Mouse (Mus musculus): ENCODE measurements around the gene Senp6.

Gene Senp6

DNA sequence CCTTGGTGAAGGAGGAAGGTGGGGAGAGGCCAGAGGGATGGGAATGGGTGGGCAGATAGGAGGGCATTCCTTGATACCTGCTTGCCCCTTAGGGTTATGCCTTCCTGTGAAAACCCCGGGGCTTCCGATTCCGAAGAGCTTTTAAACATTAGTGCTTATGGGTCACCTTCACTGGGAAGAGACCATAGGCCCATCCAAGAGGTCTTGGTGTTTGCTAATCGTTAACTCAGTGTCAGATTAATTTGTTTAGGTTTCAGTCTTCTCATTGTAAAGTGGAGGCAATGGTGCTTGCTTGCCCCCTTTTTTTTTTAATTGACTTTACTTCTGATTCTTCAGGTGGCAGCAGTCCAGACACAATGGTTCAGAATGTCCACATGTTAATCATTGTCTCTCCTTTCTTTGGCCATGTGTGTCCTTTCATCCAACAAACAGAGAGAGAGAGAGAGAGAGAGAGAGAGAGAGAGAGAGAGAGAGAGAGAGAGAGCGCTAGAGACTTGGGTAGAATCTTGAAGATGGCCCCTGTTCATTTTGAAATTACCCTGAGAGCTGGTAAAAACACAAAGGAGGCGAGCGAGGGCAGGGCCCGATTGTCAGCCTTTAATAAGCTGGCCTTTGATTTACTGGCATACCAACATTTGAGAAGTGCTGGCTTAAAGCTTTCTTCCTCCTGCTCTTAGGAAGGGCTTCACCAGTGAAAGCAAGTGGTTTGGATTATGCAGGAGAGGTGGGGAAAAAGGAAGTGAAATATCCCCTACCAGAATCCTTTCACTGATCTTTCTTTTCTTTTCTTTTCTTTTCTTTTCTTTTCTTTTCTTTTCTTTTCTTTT is 105.9 kb downstream of the Senp6 start:
- no peak for DNase-seq (ENCODE audit: low spot score)

DNA sequence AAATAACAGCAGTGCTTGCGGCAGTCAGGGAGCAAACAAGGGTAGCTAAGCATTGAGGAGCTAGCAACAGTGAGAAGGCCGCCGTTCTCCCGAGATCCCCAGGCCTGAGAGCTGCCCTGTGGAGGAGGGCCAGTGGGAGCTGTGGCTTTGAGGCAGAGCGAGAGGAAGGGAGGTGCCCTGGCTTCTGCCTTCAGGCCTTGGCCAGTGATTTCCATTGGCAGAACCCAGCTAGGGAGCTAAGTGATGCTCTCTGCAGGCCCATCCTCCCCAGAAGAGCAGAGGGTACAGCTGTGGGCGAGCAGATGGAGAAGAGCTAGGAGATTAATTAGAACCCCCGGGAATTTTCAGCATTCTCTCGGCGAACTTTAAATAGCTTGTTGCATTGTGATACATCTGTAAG is 106.9 kb downstream of the Senp6 start:
- no peak for DNase-seq (ENCODE audit: low spot score)

DNA sequence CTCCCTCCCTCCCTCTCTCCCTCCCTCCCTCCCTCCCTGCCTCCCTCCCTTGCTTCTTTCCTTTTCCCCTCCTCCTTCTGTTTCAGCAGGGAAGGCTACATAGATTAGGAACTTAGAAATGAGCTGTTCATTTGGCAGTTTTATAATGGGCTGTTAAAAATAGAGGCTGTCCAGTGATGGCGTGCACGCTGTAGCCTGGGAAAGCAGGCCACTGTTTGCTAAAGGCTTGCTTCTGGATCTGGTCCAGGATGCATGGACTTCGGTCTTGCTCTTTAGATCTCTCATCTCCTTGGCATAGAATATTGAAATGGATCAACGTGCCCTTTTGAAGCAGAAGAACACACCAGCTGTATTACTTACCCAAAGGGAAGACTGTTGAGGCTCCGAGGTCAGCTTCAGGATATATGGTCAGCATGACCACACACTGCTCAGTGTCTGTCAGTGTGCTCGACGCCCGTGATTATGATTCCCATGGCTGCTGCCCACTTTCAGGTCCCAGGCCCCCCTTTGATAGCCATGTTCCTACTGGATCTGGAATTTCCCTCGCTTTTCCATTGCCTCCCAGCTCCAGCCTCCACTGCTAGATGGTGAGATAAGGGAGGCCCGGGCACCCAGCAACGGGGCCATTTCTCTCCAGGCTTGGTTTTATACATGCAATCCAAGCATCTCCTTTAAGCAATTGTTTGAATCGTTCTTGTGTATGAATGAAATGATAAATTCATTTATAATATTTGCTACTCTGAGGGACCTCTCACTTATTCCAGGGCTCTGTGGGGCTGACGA is 110.2 kb downstream of the Senp6 start:
- DNase-seq (ENCODE audit: low spot score) = no peak

DNA sequence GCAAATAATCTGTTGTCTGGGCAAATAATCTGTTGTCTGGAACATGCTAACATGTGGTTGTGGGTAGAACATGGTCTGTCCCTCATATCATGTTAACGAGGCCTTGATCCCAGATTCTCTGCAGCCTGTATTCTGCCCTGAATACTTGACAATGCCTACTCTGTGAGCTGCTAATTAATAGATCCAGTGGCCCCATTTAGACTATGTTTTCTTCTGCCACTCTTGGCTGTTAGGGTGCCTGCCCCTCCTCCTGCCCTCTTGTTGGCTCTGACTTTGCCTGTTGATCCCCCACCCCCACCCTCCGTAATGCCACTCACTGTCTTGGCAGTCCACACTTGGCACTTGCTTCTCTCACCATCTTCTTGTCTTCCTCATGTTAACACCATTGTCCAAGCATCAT is 112.0 kb downstream of the Senp6 start:
- no peak for DNase-seq (ENCODE audit: low spot score)

DNA sequence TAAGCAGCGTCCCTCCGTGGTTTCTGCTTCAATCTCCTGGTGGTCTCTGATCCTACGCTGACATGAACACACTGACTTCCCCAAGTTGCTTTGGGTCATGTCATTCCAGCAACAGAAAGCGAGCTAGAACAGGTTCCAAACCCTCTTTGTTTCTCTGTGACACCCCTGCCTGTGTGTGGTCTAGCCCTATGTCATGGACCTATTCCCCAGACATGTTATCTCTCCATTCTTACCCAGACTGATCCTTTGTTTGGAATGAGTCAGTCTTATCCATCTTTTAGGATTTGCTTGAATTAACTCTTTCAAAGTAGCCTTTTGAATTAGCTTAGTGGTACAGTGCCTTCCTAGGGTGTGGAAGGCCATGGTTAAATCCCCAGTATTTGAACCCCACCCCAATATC is 113.0 kb downstream of the Senp6 start:
- DNase-seq (ENCODE audit: low spot score) = no peak

DNA sequence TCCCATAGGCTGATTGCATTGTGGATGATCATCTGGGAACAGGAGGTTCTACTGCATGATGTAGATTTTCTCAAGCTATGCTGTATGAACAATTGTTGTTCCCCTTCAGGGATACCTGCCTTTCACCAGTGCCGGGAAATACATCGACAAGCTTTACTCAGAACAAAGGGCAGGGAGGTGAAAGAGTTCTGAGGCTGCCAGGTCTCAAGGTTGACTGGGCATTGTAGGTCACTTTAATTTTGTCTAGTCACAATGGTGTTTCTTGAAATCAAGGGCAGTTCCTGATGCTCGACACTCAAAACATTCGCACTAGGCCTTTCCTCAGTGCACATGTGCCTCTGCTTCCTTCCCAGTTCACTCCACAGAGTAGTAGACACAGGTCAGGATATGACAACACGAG is 114.1 kb downstream of the Senp6 start:
- DNase-seq (ENCODE audit: low spot score) = no peak

DNA sequence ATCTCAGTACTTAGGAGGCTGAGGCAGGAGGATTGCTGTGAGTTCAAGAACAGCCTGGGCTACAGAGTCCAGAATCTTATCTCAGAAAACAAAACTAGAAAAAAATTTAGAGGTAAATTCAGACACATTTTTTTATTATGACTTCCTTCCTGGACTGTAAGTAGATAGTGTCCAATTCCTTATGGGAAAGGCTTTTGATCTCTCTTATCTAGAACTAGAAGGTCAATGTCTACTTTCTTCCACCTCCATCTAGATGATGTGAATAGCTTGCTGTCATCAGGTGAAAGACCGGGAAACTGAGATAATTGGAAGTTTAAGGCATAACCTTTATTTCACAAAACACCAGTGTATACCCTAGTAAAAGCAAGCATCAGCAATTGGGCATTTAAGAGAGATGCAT is 115.0 kb downstream of the Senp6 start:
- no peak for DNase-seq (ENCODE audit: low spot score)

DNA sequence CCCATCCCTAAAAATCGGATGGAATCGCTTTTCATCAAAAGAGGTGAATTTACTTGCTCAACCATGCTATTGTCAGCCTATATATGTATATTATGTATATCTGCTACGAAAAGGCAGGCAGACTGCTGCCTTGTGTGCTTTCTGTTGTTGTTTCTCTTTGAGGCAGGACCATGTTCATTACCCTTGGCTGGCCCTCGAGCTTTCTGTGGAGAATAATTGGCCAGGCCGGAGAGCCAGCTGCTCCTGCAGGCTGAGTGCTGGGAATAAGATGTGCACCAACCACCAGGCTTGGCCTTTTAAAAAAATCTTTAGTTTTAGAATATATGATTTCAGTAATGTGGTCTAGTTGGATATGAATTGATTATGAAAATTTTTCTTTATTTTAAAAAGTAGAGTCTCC is 117.4 kb downstream of the Senp6 start:
- DNase-seq (ENCODE audit: low spot score) = no peak

DNA sequence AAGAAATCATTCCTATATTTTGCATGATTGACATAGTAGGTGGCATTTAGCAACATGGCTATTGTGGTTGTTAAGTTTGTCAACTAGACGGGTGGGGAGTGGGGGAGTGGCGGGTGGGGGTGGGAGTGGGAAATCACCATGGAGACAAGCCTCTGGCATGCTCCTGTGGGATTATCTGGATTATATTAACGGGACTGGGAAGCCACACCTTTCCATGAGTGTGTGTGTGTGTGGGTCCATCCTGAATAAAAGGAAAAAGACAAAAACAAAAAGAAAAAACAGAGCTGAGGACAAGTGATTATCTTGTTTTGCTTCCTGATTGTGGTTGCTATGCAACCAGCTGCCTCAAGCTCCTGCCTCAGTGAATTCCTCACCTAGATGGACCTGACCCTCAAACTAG is 119.0 kb downstream of the Senp6 start:
- no peak for DNase-seq (ENCODE audit: low spot score)

DNA sequence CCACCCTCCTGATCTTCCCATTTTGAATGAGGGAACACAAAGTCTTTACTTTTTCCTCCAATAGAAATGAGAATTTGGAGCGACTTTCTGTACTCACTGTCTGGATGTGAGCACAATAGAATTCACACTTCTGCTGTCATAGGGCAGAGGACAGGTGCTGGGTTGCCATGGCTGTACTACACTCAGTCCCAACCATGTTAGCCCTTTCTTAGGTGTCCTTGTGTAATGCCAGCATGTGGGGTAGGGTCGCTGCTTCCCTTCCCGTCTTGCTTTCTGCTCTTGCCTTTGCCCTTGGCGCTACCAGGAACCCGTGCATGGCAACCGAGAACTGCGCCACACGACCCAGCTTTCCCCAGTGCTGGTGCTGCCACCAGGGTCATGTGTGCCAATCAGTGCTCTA is 120.0 kb downstream of the Senp6 start:
- DNase-seq (ENCODE audit: low spot score) = no peak

DNA sequence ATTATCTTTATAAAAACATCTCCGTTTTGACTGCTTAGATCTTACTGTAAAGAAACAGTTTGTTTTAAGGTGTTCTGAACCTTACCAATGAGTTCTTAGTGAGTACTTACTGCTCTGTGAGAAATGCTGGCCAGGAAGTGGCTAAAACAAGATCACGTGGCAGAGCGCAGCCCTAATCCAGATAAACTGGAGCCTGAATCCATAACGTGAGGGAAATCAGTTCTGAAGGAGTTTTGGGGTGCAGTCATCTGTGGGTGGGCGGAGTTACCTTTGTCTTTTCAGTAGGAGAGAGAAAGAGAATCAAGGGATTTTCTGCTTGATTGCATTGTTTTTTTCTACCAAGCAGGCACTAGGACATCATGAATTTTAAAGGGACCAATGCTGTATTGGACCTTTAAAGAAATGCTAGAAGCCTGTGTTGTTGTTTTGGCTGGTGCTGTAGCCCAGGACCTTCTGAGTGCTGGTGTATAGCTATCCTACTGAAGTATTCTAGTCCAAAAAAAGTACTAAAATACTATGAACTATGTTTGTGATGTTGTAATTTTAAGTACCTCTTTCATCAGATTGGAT is 121.7 kb downstream of the Senp6 start:
- DNase-seq (ENCODE audit: low spot score) = no peak

DNA sequence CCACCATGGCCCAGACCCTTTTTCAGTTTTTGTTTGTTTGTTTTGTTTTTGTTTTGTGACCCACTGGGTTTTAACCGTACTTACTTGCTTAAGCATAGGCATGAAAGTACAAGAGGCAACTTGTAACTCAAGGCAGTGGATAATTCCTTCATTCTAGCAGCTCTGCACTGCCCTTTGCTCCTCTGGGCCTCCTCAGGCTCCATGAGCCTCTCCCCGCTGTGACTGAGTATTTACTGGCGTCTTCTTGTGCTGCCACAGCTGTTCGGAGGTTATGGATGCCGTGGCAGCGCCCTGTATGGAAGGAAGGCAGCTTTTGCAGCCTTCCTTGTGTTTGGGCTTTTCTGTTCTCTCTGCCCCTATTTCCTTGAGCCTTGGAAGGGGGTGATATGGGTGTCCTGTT is 124.5 kb downstream of the Senp6 start:
- no peak for DNase-seq (ENCODE audit: low spot score)

DNA sequence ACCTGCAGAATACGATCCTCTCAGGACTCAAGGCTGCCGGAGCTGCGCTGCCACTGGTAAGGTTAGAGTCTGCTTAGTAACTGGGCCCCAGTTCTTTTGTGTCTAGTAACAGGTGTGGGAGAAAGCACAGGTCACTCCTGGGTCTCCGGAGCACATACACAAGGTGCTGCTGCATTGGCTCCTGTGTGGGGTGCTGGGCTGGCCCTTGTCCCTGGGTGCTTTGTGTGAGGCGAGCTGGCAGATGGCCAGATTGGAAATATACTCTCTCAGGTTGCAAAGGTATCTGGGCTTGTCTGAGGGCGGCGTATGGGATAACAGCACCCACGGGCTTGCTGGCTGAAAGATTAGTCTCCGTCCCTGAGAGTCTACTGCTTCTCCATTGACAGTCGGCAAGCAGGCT is 125.6 kb downstream of the Senp6 start:
- DNase-seq (ENCODE audit: low spot score) = no peak

DNA sequence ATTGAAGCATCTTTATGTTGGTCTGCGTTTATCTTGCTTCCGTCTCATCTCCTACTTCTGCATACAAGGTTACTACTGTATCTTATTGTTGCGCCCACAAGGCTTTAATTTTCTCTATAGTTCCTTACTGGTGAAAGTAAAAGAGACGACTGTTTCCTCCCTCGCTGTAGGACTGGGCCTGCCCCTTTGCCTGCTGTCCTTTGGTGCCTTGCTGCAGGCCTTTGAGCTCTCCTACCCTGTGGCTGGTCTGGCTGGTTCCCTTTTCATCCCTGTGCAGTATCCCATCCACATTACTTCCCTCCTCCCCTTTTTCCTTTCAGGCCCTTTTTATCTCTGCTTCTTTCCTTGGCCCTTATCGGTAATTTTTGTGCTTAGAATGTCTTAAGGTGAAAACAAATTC is 127.7 kb downstream of the Senp6 start:
- DNase-seq (ENCODE audit: low spot score) = no peak
